Mouse (Mus musculus) lung, adult 10 weeks (tissue): ENCODE measurements around the gene Rrp7a. TPM values are rescaled to one million over a fixed set of nuclear protein-coding genes. Genes with fewer than 3 reads are reported as not detected.

Experiments
- polyA plus RNA-seq: library from polyadenylated mRNA; stranded (reverse); fragments of 350-450 nt; fragmentation: Illumina TruSeq; extraction: RNeasy Lipid Tissue Mini Kit (QIAGEN cat#74804); gene quantifications from one replicate; pipeline ENCODE4 v1.2.3, GENCODE M21; 2014; ENCODE audit warnings: low read depth, low replicate concordance; ENCODE audit not compliant: insufficient read depth

Gene Rrp7a
- 37.0 TPM for polyA plus RNA-seq

GRCm38 (mm10) chr15:83122566-83123145, at the start of gene Rrp7a:
TSS of gene Rrp7a (minus strand) at chr15:83122801.

GRCm38 (mm10) chr15:83149196-83150072, 26.8 kb upstream of the Rrp7a start, which contains the start of gene Poldip3:
TSS of gene Poldip3 (minus strand) at chr15:83149384.

GRCm38 (mm10) chr15:83089429-83089605, 33.3 kb downstream of the Rrp7a start, which contains the start of gene Serhl:
TSS of gene Serhl (plus strand) at chr15:83089506.

Other genes with a start within 250 kb of the Rrp7a start
- 5.8 TPM for gene Tcf20, start 134.9 kb downstream of the Rrp7a start, polyA plus RNA-seq
- gene Nfam1, start 89.5 kb downstream of the Rrp7a start, polyA plus RNA-seq: 12.2 TPM
- 27.0 TPM for gene Serhl, start 33.3 kb downstream of the Rrp7a start, polyA plus RNA-seq
- 25.2 TPM for gene Poldip3, start 26.6 kb upstream of the Rrp7a start, polyA plus RNA-seq
- 222 TPM for gene Cyb5r3, start 49.8 kb upstream of the Rrp7a start, polyA plus RNA-seq
- 18.1 TPM for gene A4galt, start 129.0 kb upstream of the Rrp7a start, polyA plus RNA-seq
- gene Arfgap3, start 227.4 kb upstream of the Rrp7a start, polyA plus RNA-seq: 22.1 TPM